In genomic region chr7:48138248-48138702, GRCm38 (mm10) we compare ENCODE assay signal across 8 mouse cellular contexts. TPM values are rescaled to one million over a fixed set of nuclear protein-coding genes. Genes with fewer than 3 reads are reported as not detected.
A peak's percentile ranks its signal among the peaks of the same experiment; 100 is the strongest.
DNase-seq lines count a peak whose midpoint lies in the region; ATAC-seq lines count a peak whose summit lies in the region.

No protein-coding gene starts in this region.

- H3K4me3 ChIP-seq in hindbrain, embryonic 12.5 days, result peak overlapping the region; percentile 63
- H3K4me3 ChIP-seq in midbrain, embryonic 15.5 days, result peak overlapping the region; percentile 71

- H3K27ac ChIP-seq in hindbrain, embryonic 12.5 days, result peak overlapping the region; percentile 85
- H3K27ac ChIP-seq in midbrain, embryonic 15.5 days, result peak overlapping the region; percentile 91

- H3K9me3 ChIP-seq in hindbrain, embryonic 12.5 days (replicated peaks), result peaks cover 14% of the 10 kb centered on the region
- H3K9me3 ChIP-seq in midbrain, embryonic 15.5 days, result no peaks in the 10 kb centered on the region

- peaks cover 4% of the 10 kb centered on the region for H3K4me1 ChIP-seq in hindbrain, embryonic 12.5 days
- H3K4me1 ChIP-seq in midbrain, embryonic 15.5 days, result peaks cover 3% of the 10 kb centered on the region; the same call in 1 of the 2 replicates

- intact Hi-C loops in left cerebral cortex, postnatal 36 days (cut with DNase I), result no loop called here

- H3K36me3 ChIP-seq in hindbrain, embryonic 12.5 days, result no peaks in the 10 kb centered on the region
- H3K36me3 ChIP-seq in midbrain, embryonic 15.5 days (replicated peaks), result no peaks in the 10 kb centered on the region

- DNase-seq in urinary bladder, postnatal 25 days (ENCODE audit: low spot score), result peak; percentile 5
- DNase-seq in urinary bladder, adult 2 months (ENCODE audit: low spot score), result no peak
- DNase-seq in fibroblast of lung, adult 2 months (ENCODE audit: low read depth), result peak; percentile 43
- DNase-seq in liver, result peak; percentile 42
- DNase-seq in urinary bladder, postnatal 36 days (ENCODE audit: low spot score in 2 of 2), result peak; percentile 7 to 14
- DNase-seq in left cerebral cortex, postnatal 36 days (ENCODE audit: low spot score in 2 of 2), result no peak

- peak overlapping the region; percentile 79 for H3K9ac ChIP-seq in hindbrain, embryonic 12.5 days
- H3K9ac ChIP-seq in midbrain, embryonic 15.5 days, result peak overlapping the region; percentile 88

- peak overlapping the region; percentile 76 for H3K4me2 ChIP-seq in hindbrain, embryonic 12.5 days (replicated peaks)
- H3K4me2 ChIP-seq in midbrain, embryonic 15.5 days, result peak overlapping the region; percentile 81

- no peaks in the 10 kb centered on the region for H3K27me3 ChIP-seq in hindbrain, embryonic 12.5 days
- H3K27me3 ChIP-seq in midbrain, embryonic 15.5 days (replicated peaks), result no peaks in the 10 kb centered on the region

- 2% methylated on average over 17 of the region's 17 CpGs for WGBS in hindbrain, embryonic 12.5 days
- WGBS in midbrain, embryonic 15.5 days, result under 1% methylated on average over 17 of the region's 17 CpGs

- peak; percentile 80 for ATAC-seq in hindbrain, embryonic 12.5 days (ENCODE audit: low FRiP score)
- ATAC-seq in midbrain, embryonic 15.5 days (replicated peaks), result peak; percentile 86

RNA-seq across cellular contexts. Expression of gene Mrgprb5, which starts 30.5 kb away (rescaled TPM):
- not detected in 2 replicates for polyA plus RNA-seq in urinary bladder, adult 2 months (2012; rRNA removed)
- polyA plus RNA-seq in hindbrain, embryonic 12.5 days (2016; fragmentation: Nextera tagmentation; extraction: Ambion mirVana), result not detected in 2 replicates
- not detected in 2 replicates for polyA plus RNA-seq in midbrain, embryonic 15.5 days (2015; fragmentation: Nextera tagmentation; extraction: Ambion mirVana)
- total RNA-seq in left cerebral cortex, postnatal 36 days (2021), result not detected

Comparison
In these comparisons a context has a peak if more than half of its experiments do, and no peak if none do; other contexts are left out.
1. DNase-seq: peak in urinary bladder, postnatal 25 days (single experiment), fibroblast of lung, adult 2 months (single experiment), liver (single experiment) and urinary bladder, postnatal 36 days (2 of 2); none in urinary bladder, adult 2 months (single experiment) and left cerebral cortex, postnatal 36 days (0 of 2).